Mouse (Mus musculus) thymus, adult 2 months (tissue): ENCODE measurements at regions not wholly inside any gene's neighbourhood (a gene's known extent, or its start where the extent isn't known, plus 50 kb on each side); places are given as distances from the start of the nearest gene placed in this dataset.

ENCODE experiments used
- DNase-seq: peaks from one replicate; pipeline ENCODE4 v3.0.0; 2021
- H3K27ac ChIP-seq: fragments of 200-500 bp; 2 replicates; pipeline ENCODE4 v1.5.1; 2012; ENCODE audit warnings: low read length, control low read depth; ENCODE audit not compliant: control insufficient read depth, insufficient read depth
- H3K27me3 ChIP-seq: fragments of 200-500 bp; 2 replicates; pipeline ENCODE4 v1.6.1; 2012; ENCODE audit warnings: mild to moderate bottlenecking, low read length, moderate library complexity, mixed read lengths; ENCODE audit not compliant: control insufficient read depth, insufficient read depth
- H3K36me3 ChIP-seq: fragments of 200-500 bp; 2 replicates; pipeline ENCODE4 v1.6.1; 2012; ENCODE audit warnings: mild to moderate bottlenecking, low read length, moderate library complexity; ENCODE audit not compliant: control insufficient read depth, insufficient read depth
- H3K4me1 ChIP-seq: fragments of 200-500 bp; replicated peaks from 2 replicates; pipeline ENCODE4 v1.6.1; 2012; ENCODE audit warnings: low read length; ENCODE audit not compliant: control insufficient read depth, insufficient read depth
- H3K4me3 ChIP-seq: fragments of 200-500 bp; 2 replicates; pipeline ENCODE4 v1.5.1; 2012; ENCODE audit warnings: mild to moderate bottlenecking, low read length, control low read depth, moderate library complexity; ENCODE audit not compliant: control insufficient read depth, insufficient read depth
- CTCF ChIP-seq: fragments of 200-500 bp; IDR thresholded peaks from 2 replicates; pipeline ENCODE4 v1.5.1; 2012; ENCODE audit warnings: mild to moderate bottlenecking, control low read depth, low read length, moderate library complexity, borderline replicate concordance; ENCODE audit not compliant: control insufficient read depth, poor library complexity, insufficient read depth; ENCODE audit errors: extremely low read depth
- POLR2A ChIP-seq: fragments of 200-500 bp; IDR thresholded peaks from 2 replicates; pipeline ENCODE4 v1.6.1; 2012; ENCODE audit warnings: mild to moderate bottlenecking, low read length, control low read depth, moderate library complexity; ENCODE audit not compliant: control insufficient read depth, poor library complexity, insufficient read depth; ENCODE audit errors: extremely low read depth
- WGBS: fragments of 180-500 bp; shearing (Covaris S2); methylation state at CpG from one replicate; pipeline ENCODE4 v1.1.7; 2018; 5-methylcytosine and 5-hydroxymethylcytosine counted together

- H3K4me1 ChIP-seq, result no peaks in the 10 kb centered on the region
- no peak overlapping the region for H3K27ac ChIP-seq
- 96% methylated on average over 8 of the region's 8 CpGs for WGBS
- no peak overlapping the region for H3K4me3 ChIP-seq
- no peaks in the 10 kb centered on the region for H3K36me3 ChIP-seq
- DNase-seq, result no peak
- TF ChIP-seq POLR2A (no peak), CTCF (no peak)
- H3K27me3 ChIP-seq, result no peaks in the 10 kb centered on the region
Measured at GRCm38 (mm10) chr6:50787666-50788065, 133.4 kb upstream of the Npvf start.

GRCm38 (mm10) chr6:50799963-50800362 lies 145.7 kb upstream of the Npvf start:
- no peaks in the 10 kb centered on the region for H3K36me3 ChIP-seq
- 81% methylated on average over 4 of the region's 4 CpGs for WGBS
- no peak for DNase-seq
- no peak for TF ChIP-seq CTCF
- TF ChIP-seq POLR2A, result no peak
- no peak overlapping the region for H3K4me3 ChIP-seq
- no peak overlapping the region for H3K27ac ChIP-seq
- no peaks in the 10 kb centered on the region for H3K4me1 ChIP-seq
- no peaks in the 10 kb centered on the region for H3K27me3 ChIP-seq

- WGBS, result 88% methylated on average over 7 of the region's 7 CpGs
- TF ChIP-seq CTCF (no peak), POLR2A (no peak)
- Histone ChIP-seq H3K4me3 (no peak overlapping the region), H3K27ac (no peak overlapping the region), H3K4me1 (no peaks in the 10 kb centered on the region), H3K36me3 (no peaks in the 10 kb centered on the region), H3K27me3 (no peaks in the 10 kb centered on the region)
- no peak for DNase-seq
Measured at GRCm38 (mm10) chr6:50802956-50803355, 148.7 kb upstream of the Npvf start.

GRCm38 (mm10) chr6:50804477-50805005 lies 150.3 kb upstream of the Npvf start:
- no peak for DNase-seq
- Histone ChIP-seq H3K36me3 (no peaks in the 10 kb centered on the region), H3K4me1 (no peaks in the 10 kb centered on the region), H3K27ac (no peak overlapping the region), H3K27me3 (no peaks in the 10 kb centered on the region), H3K4me3 (no peak overlapping the region)
- 85% methylated on average over 4 of the region's 4 CpGs for WGBS
- TF ChIP-seq POLR2A (no peak), CTCF (no peak)

GRCm38 (mm10) chr6:50806376-50807077 lies 152.3 kb upstream of the Npvf start:
- WGBS, result 17% methylated on average over 7 of the region's 7 CpGs
- DNase-seq, result peak; percentile 8
- no peak for TF ChIP-seq CTCF
- no peak for TF ChIP-seq POLR2A
- H3K27me3 ChIP-seq, result no peaks in the 10 kb centered on the region
- no peaks in the 10 kb centered on the region for H3K4me1 ChIP-seq
- no peak overlapping the region for H3K27ac ChIP-seq
- no peaks in the 10 kb centered on the region for H3K36me3 ChIP-seq
- H3K4me3 ChIP-seq, result no peak overlapping the region

GRCm38 (mm10) chr6:50807187-50808012 lies 153.2 kb upstream of the Npvf start:
- Histone ChIP-seq H3K27ac (no peak overlapping the region), H3K27me3 (no peaks in the 10 kb centered on the region), H3K4me3 (no peak overlapping the region), H3K4me1 (no peaks in the 10 kb centered on the region), H3K36me3 (no peaks in the 10 kb centered on the region)
- 72% methylated on average over 19 of the region's 19 CpGs for WGBS
- TF ChIP-seq POLR2A (no peak), CTCF (no peak)
- DNase-seq, result no peak

GRCm38 (mm10) chr6:50808126-50808525 lies 153.9 kb upstream of the Npvf start:
- WGBS, result 13% methylated on average over 4 of the region's 4 CpGs
- H3K4me1 ChIP-seq, result no peaks in the 10 kb centered on the region
- H3K27me3 ChIP-seq, result no peaks in the 10 kb centered on the region
- no peak overlapping the region for H3K27ac ChIP-seq
- no peak for TF ChIP-seq CTCF
- TF ChIP-seq POLR2A, result no peak
- H3K4me3 ChIP-seq, result no peak overlapping the region
- no peaks in the 10 kb centered on the region for H3K36me3 ChIP-seq
- peak; percentile 43 for DNase-seq
